In the genomic region with DNA sequence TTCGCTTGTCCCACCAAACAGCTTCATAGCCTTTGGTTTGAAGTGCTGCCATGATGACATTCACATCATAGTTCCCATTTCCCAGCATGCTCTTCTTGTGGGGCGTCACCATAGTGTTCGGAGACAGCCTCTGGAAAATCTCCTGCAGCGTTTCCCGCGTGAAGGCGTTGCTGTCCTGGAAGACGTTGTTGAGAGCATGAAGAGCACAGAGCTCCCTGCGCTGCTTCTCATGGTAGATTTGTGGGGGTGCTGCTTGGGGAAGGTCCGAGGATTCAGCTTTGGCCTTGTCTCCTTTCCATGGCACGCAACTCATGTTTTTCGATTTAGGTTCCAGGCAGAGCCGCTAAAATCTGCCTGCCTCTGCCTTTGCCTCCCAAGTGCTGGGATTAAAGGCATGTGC, we compare ENCODE assay signal across 2 mouse cellular contexts. TPM values are rescaled to one million over a fixed set of nuclear protein-coding genes. Genes with fewer than 3 reads are reported as not detected.
ATAC-seq lines count a peak whose summit lies in the region.

No protein-coding gene starts in this region.

- peak; percentile 73 for ATAC-seq in erythroblast, adult 5-6 weeks (replicated peaks; ENCODE audit: low FRiP score, poor library complexity, severe bottlenecking)
- ATAC-seq in erythroid progenitor cell, adult 5-6 weeks (replicated peaks; ENCODE audit: low FRiP score, poor library complexity, severe bottlenecking), result peak; percentile 67; the same call in 1 of the 2 replicates

RNA-seq across cellular contexts. Expression of gene Zfp974, which starts 20.2 kb away (rescaled TPM):
- 3.3 TPM in 1 of 2 replicates, not detected in the other for total RNA-seq in erythroblast, adult 5-6 weeks (2015; ENCODE audit: low replicate concordance)
- total RNA-seq in erythroblast, adult 5-6 weeks (2017; ENCODE audit: low replicate concordance), result 0.14 TPM in 1 of 2 replicates, not detected in the other
- not detected in 2 replicates for total RNA-seq in erythroid progenitor cell, adult 5-6 weeks (2015; ENCODE audit: low replicate concordance)
- total RNA-seq in erythroid progenitor cell, adult 5-6 weeks (2017; ENCODE audit: low replicate concordance), result 1.8 TPM in 1 of 2 replicates, not detected in the other

RNA-seq across cellular contexts. Expression of gene Zfp780b, which starts 29.5 kb away (rescaled TPM):
- 3.1 and 3.8 TPM in 2 replicates for total RNA-seq in erythroblast, adult 5-6 weeks (2015; ENCODE audit: low replicate concordance)
- 3.2 and 3.6 TPM in 2 replicates for total RNA-seq in erythroblast, adult 5-6 weeks (2017; ENCODE audit: low replicate concordance)
- total RNA-seq in erythroid progenitor cell, adult 5-6 weeks (2015; ENCODE audit: low replicate concordance), result 2.1 and 6.5 TPM in 2 replicates
- 2.7 and 7.6 TPM in 2 replicates for total RNA-seq in erythroid progenitor cell, adult 5-6 weeks (2017; ENCODE audit: low replicate concordance)
